Mouse (Mus musculus) adrenal gland, postnatal 14 days (tissue): Measurements from ENCODE around the gene Iqck. TPM values are rescaled to one million over a fixed set of nuclear protein-coding genes. Genes with fewer than 3 reads are reported as not detected.

Experiments
- DNase-seq: peaks from one replicate; pipeline ENCODE4 v3.0.0; 2021; ENCODE audit warnings: mixed read lengths
- total RNA-seq: library from RNA; stranded (reverse); gene quantifications from 2 replicates; pipeline ENCODE4 v1.2.3, GENCODE M21; 2021

The Iqck gene
- total RNA-seq, 1 experiment from 2014 or later = 14.9 TPM

- DNase-seq = no peak
These were observed 56.5 kb downstream of the Iqck start for GRCm38 (mm10) chr7:118912049-118912490.

- DNase-seq = peak; percentile 35
These were observed 59.1 kb downstream of the Iqck start for GRCm38 (mm10) chr7:118914561-118915165.

DNA sequence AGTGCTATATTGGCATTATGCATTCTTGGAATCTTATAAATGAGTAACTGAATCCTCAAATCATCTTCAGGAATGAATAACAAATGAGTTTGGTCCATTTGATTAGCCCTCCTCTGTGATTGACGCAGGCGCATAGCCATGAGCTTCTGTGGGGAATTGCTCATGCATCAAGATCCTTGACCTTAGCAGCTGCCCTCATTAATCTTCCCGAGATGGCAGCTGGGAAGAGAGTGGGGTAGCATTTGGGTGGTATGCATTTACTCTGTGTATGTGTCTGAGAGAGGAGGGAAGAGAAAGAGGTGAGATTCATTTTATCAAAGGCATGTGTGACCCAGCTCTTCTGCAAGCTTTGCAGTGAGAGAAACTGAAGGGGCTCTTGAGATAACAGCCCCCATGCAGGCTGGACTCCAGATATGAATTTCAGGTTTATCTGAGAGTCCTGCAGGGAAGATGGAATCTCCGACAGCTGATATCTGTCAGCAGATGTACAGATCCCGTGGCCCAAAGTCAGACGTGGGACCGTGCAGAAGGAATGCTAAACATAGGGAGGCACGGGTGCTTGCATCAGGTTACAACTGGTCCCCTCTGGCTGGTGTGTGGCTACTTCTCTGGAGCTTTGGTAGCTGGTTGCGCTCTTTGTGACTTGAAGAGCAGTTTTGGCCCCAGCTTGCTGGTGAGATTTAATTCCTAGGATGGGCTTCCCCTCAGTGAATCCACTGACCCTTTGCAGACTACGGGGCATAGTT, 63.9 kb downstream of the Iqck start:
- peak; percentile 47 for DNase-seq

DNA sequence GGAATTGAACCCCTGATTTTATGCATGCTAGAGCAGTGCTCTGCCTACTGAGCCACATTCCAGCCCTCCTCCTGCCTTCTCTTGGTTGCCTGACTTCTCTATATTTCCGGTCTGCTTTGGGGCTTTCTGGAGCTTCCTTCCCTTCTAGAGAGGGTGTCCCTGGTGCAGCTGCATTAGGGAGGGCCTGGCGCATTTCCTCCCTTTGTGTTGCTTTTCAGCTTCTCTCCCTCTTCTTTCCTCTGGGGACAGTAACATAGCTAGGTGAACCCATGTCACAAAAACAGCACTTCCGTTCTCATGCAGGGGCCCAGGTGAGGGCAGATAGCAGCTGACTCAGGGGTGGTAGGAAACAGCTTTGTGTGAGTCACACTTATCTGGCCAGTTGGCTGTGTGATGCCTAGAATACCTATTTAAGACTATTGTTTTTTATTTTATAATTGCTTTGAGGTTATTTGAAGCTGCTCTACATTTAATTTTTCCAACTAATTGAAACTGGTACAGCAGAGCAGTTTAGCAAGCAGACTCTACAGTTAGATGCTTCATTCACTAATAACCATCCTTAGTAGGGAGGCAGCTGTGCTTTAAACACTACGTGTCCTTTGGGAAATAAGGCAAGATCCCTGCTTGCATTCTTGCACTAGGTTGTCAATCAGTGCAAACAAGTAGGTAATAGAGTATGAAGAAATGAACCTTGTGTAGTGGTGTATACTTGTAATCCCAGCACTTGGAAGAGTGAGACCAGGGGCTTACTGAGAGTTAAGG, 67.1 kb downstream of the Iqck start:
- peak; percentile 33 for DNase-seq

DNA sequence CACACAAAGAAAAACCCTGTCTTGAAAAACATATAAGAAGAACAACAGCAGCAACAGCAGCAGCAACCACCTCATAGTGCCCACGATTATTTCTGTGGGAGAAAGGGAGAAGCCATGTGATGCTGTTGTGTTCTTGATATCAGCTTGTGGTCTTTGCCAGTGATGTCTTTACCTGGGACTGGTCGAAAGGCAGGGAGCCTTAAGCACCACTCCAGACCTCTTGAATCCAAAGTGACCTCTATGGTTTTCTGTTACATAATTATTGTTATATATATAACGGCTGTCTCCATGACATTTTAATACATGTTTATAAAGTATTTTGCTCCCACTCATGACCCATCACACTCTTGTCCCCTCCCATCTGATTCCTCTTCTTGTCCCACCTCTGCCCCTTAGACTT, 70.0 kb downstream of the Iqck start:
- DNase-seq = no peak

DNA sequence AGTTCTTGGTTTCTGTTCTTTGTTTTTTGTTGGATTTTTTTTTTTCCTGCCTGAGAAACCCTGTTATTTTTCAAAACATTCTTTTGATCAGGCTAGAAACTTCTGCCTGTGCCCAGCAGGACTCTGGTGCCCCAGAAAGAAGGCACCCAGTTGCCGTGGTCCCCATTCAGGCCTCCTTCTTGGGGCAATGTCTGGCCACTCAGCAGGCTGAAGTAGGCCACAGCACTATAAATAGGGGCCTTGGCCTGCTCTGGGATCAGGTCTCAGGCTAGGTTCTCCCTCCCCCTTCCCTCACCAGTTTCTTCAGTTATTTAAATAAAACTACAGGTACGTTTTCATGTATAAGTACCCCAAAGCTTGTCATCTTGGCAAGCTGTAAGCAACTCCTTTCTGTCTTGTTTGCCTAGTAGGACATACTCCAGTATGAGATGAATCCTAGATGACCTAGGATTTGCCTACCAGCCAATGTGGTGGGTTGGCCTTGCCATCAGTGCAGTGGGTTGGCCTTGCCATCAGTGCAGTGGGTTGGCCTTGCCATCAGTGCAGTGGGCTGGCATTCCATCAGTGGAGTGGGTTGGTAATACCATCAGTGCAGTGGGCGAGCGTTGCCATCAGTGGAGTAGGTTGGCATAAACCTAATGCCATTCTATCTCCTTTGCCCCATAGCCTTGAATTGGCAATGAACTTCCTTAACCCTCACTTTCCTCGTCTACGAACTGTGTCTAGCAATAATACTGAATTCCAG, 71.1 kb downstream of the Iqck start:
- no peak for DNase-seq

- DNase-seq = no peak
These were observed 71.7 kb downstream of the Iqck start for GRCm38 (mm10) chr7:118927279-118927678.

GRCm38 (mm10) chr7:118928316-118928715, 72.8 kb downstream of the Iqck start:
- no peak for DNase-seq

DNA sequence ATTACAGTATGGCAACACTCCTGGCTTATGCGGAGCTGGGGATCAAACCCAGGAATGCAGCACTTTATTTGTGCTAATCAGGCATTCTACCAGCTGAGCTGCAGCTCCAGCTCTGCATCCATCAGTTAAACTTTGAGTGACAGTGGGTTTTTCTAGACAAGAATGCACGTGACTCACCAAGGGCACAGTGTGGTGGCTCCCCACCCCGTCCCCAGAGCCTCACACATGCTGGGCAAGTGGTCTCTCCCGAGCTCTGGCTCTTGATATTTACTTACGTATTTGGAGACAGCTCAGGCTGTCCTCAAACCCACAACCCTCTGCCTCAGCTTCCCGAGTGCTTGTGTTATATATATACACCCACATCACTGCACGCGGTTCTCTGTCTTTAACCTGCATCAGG, 73.4 kb downstream of the Iqck start:
- no peak for DNase-seq

DNA sequence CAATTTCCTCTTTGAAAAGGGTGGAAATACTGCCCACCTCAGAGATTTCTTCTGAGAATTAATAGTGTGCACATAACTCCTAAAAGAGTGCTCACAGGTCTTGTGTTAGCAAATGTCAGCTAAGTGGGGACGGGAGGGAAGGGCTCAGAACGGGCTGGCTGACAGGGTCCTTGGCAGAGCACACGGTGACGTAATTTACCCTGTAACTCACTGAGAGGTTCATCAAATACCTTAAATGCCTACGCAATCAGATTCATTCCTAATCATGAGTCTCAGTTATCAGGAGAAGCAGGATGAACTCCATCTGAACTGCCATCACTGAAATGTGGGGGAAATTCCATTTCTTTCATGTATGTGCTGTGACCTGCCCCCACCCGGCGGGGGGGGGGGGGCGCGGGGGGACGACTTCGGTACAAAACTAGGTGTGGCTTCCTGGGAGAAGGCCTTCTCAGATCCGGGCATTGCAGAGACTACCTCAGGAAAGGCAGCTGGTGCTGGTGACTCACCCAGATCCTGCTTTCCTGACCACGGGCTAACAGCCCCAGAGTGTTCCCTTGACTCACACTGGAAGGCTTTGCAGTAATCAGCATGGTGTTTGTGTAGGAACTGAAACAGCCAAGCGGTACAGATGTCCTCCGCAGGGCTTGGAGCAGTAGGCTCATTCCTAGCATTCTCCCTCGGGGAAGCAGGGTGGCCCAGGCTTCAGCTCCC, 74.2 kb downstream of the Iqck start:
- DNase-seq = peak; percentile 79

GRCm38 (mm10) chr7:118931502-118932395, 76.2 kb downstream of the Iqck start:
- DNase-seq = no peak

GRCm38 (mm10) chr7:118935306-118935705, 79.8 kb downstream of the Iqck start:
- DNase-seq = peak; percentile 87

GRCm38 (mm10) chr7:118936844-118937243, 81.3 kb downstream of the Iqck start:
- peak; percentile 48 for DNase-seq

DNA sequence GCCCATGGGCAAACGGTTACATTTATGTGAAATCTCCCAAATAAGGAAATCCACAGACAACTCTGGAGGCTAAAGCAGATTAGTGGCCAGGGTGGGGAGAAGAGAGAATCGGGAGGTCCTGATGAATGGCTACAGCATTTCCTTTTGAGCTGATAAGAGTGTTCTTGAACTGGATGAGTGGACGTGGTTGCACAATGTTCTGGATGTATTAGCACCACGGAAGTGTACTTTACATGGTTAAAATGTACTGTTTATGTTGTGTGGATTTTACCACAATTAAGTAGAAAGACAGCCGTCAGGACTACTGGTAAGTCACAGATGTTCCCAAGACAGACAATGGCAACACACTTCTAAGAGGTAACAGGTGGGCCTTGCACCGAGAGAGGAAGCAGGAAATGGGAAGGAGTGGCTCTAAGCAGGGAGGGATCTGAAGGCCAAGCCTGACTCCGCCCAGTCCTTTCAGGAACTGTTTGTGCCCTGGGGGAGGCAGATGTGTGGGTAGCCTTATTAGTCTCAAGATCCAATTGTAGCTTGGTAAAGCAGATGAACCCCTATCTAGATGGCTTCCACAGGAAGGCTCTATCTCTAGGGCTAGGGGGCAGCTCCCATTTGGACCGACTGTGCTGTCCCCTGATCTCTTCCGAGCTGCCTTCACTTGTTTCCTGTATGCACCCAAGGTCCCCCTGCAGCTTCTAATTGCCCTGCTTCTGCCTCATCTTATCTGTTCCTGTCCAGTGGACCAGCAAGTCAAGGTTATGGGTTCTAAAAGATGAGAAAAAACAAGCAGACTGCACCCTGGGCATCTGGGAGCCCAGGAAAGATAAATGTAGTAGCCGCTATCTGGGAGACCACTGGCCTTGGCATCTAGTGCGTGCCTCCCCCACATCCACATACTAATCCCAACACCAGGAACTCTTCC, 82.2 kb downstream of the Iqck start:
- peak; percentile 59 for DNase-seq

GRCm38 (mm10) chr7:118942297-118942696, 86.7 kb downstream of the Iqck start:
- no peak for DNase-seq

DNA sequence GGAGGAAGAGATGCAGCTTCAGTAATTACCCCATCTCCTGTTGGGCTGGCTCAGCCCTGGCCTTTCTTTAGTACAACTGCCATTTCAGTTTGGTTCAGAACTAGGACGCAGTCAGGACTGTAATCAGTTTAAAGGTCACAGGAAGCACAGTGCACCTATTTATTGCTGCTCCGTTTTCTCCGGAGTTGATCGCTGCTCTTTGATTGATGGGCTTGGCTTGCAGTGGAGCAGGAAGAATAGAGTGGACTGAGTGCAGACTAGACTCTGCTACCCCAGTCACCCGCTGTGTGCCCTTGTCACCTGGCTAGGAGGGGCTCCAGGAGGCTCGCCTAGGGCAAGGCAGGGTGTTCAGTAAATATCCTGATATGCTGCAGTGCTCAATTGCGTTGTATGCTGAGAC, 87.6 kb downstream of the Iqck start:
- peak; percentile 48 for DNase-seq

DNA sequence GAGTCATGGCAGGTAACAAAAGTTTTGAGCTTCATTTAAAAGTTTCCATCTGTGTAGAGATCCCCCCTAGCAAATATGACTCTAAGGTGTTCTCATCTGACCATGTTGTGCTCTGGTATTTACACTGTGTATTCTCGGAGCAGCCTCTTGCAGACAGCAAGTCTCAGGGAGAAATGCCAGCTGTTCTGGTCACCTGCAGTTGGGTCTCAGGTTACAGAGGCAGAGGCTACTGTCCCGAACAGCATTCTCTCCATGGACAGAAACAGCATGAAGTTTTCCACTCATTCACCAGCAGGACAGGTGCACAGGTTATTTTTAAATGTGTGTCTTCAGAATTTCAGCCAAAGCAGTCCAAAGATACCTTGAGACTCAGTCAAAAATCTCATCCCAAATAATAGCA, 89.3 kb downstream of the Iqck start:
- DNase-seq = no peak

- no peak for DNase-seq
These were observed 91.7 kb downstream of the Iqck start for GRCm38 (mm10) chr7:118947241-118947640.

DNA sequence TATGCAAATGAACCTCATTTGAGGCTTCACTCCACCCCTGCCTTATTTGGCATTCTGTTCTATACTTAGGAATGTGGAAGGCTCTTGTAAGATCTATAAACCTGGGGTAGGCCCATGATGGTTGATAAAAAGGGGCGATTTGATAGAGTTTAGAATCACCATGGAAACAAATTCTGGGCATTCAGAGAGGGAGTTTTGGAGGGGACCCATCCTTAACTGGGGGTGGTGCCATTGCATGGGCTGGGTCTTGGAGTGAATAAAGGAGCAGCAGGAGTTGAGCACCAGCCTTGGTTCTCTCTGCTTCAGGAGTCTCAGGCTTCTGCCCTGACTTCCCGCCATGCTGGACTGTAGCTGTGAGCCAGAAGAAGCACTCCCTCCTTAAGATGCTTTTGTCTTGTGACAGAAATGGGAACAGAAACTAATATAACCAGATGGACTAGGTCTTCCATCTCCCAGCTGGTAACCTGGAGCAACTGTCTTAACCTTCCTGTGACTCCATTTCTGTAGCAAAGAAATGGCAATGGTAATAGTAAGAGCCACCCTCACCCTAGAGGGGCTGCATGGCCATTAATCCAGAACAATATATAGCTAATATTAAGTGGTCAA, 93.2 kb downstream of the Iqck start:
- no peak for DNase-seq
